In genomic region chr17:45734881-45735280, GRCm38 (mm10) we compare ENCODE assay signal across 10 mouse cellular contexts. TPM values are rescaled to one million over a fixed set of nuclear protein-coding genes. Genes with fewer than 3 reads are reported as not detected.
A peak's percentile ranks its signal among the peaks of the same experiment; 100 is the strongest.
DNase-seq lines count a peak whose midpoint lies in the region; ATAC-seq and TF ChIP-seq lines count a peak whose summit lies in the region.
"Had no signal": no experiment of that assay in that cellular context is flagged by ENCODE, and none has a peak within 500 bp of the region (broad histone marks: within the 10 kb centered on the region; RNA-seq: fewer than 3 reads in every experiment).

No protein-coding gene starts in this region.

- peak overlapping the region; percentile 98 for H3K27ac ChIP-seq in forebrain, embryonic 10.5 days
- H3K27ac ChIP-seq in forebrain, postnatal 0 days (ENCODE audit: low read depth, low read length), result no peak overlapping the region
- peak overlapping the region; percentile 94 for H3K27ac ChIP-seq in intestine, embryonic 15.5 days
- peak overlapping the region; percentile 98 for H3K27ac ChIP-seq in stomach, embryonic 16.5 days (ENCODE audit: low read length)

- H3K9ac ChIP-seq in forebrain, postnatal 0 days, result no peak overlapping the region
- peak overlapping the region; percentile 30; the same call in 1 of the 2 replicates for H3K9ac ChIP-seq in intestine, embryonic 15.5 days
- peak overlapping the region; percentile 56 for H3K9ac ChIP-seq in stomach, embryonic 16.5 days (ENCODE audit: low read length)

- no peak for TF ChIP-seq CTCF in forebrain, postnatal 0 days (IDR thresholded peaks at IDR 0.05; ENCODE audit: low read depth)

- no peak for ATAC-seq in forebrain, postnatal 0 days
- ATAC-seq in intestine, embryonic 15.5 days, result no peak
- ATAC-seq in stomach, embryonic 16.5 days (ENCODE audit: insufficient read depth, low FRiP score), result no peak
- no peak for ATAC-seq in erythroid progenitor cell, adult 5-6 weeks (replicated peaks; ENCODE audit: low FRiP score, poor library complexity, severe bottlenecking)

- H3K36me3 ChIP-seq in forebrain, embryonic 10.5 days (replicated peaks), result no peaks in the 10 kb centered on the region
- no peaks in the 10 kb centered on the region for H3K36me3 ChIP-seq in forebrain, postnatal 0 days (ENCODE audit: insufficient read depth)
- no peaks in the 10 kb centered on the region for H3K36me3 ChIP-seq in intestine, embryonic 15.5 days
- no peaks in the 10 kb centered on the region for H3K36me3 ChIP-seq in stomach, embryonic 16.5 days (ENCODE audit: control insufficient read depth, insufficient read depth, low read length)
- H3K36me3 ChIP-seq: neural tube, embryonic 13.5 days had no signal

- no peak for DNase-seq in forebrain, embryonic 10.5 days (ENCODE audit: extremely low spot score, low spot score)
- DNase-seq in forebrain, postnatal 0 days, result no peak
- peak; percentile 47 to 55 for DNase-seq in right cerebral cortex, postnatal 10 days (ENCODE audit: low spot score in 2 of 2)
- no peak for DNase-seq in right cerebral cortex, postnatal 25 days
- DNase-seq in right cerebral cortex, postnatal 36 days (ENCODE audit: low spot score in 2 of 2), result no peak

- 44% methylated on average over 4 of the region's 4 CpGs for WGBS in forebrain, embryonic 10.5 days
- 57% methylated on average over 4 of the region's 4 CpGs for WGBS in forebrain, postnatal 0 days
- WGBS in intestine, embryonic 15.5 days, result 70% methylated on average over 4 of the region's 4 CpGs
- WGBS in stomach, embryonic 16.5 days, result 65% methylated on average over 4 of the region's 4 CpGs

- H3K4me1 ChIP-seq in forebrain, embryonic 10.5 days, result peaks cover 73% of the 10 kb centered on the region
- H3K4me1 ChIP-seq in forebrain, postnatal 0 days (ENCODE audit: insufficient read depth), result peaks cover 28% of the 10 kb centered on the region
- H3K4me1 ChIP-seq in intestine, embryonic 15.5 days (replicated peaks), result peaks cover 43% of the 10 kb centered on the region
- peaks cover 37% of the 10 kb centered on the region for H3K4me1 ChIP-seq in stomach, embryonic 16.5 days (ENCODE audit: control insufficient read depth, insufficient read depth, low read length)

- no peak overlapping the region for H3K4me2 ChIP-seq in forebrain, postnatal 0 days (ENCODE audit: low read depth)
- no peak overlapping the region for H3K4me2 ChIP-seq in intestine, embryonic 15.5 days (replicated peaks)
- H3K4me2 ChIP-seq in stomach, embryonic 16.5 days (ENCODE audit: low read depth, low read length), result no peak overlapping the region

- no peaks in the 10 kb centered on the region for H3K9me3 ChIP-seq in forebrain, embryonic 10.5 days
- no peaks in the 10 kb centered on the region for H3K9me3 ChIP-seq in forebrain, postnatal 0 days (ENCODE audit: low read length)
- H3K9me3 ChIP-seq in intestine, embryonic 15.5 days, result no peaks in the 10 kb centered on the region
- no peaks in the 10 kb centered on the region for H3K9me3 ChIP-seq in stomach, embryonic 16.5 days (replicated peaks; ENCODE audit: control insufficient read depth, low read length)
- H3K9me3 ChIP-seq: neural tube, embryonic 13.5 days had no signal

- peak overlapping the region; percentile 58; the same call in 1 of the 2 replicates for H3K4me3 ChIP-seq in forebrain, embryonic 10.5 days
- H3K4me3 ChIP-seq in forebrain, postnatal 0 days (ENCODE audit: low read depth, low read length), result no peak overlapping the region
- no peak overlapping the region for H3K4me3 ChIP-seq in intestine, embryonic 15.5 days (replicated peaks)
- no peak overlapping the region for H3K4me3 ChIP-seq in stomach, embryonic 16.5 days (replicated peaks; ENCODE audit: low read length)

- H3K27me3 ChIP-seq in forebrain, embryonic 10.5 days (ENCODE audit: poor library complexity, severe bottlenecking), result peaks cover 45% of the 10 kb centered on the region
- H3K27me3 ChIP-seq in forebrain, postnatal 0 days (ENCODE audit: insufficient read depth, low read length), result no peaks in the 10 kb centered on the region
- H3K27me3 ChIP-seq in intestine, embryonic 15.5 days (replicated peaks), result 0 out of 2 replicates have a peak, but pooled peaks cover 7% of the 10 kb centered on the region
- H3K27me3 ChIP-seq in stomach, embryonic 16.5 days (ENCODE audit: control insufficient read depth, insufficient read depth, low read length), result no peaks in the 10 kb centered on the region

RNA-seq across cellular contexts. Expression of gene 1600014C23Rik, which starts 1.2 kb away (rescaled TPM):
- polyA plus RNA-seq in forebrain, embryonic 10.5 days (2016; fragmentation: Nextera tagmentation; extraction: Ambion mirVana), result 0.79 TPM in 1 of 2 replicates, not detected in the other
- total RNA-seq in forebrain, postnatal 0 days (2014; rRNA removed), result not detected in 2 replicates
- polyA plus RNA-seq in forebrain, postnatal 0 days (2015; fragmentation: Nextera tagmentation; extraction: Ambion mirVana), result not detected in 2 replicates
- polyA plus RNA-seq in intestine, embryonic 15.5 days (2015; fragmentation: Nextera tagmentation; extraction: Ambion mirVana), result 0.52 TPM in 1 of 2 replicates, not detected in the other
- polyA plus RNA-seq in stomach, embryonic 16.5 days (2015; fragmentation: Nextera tagmentation; extraction: Ambion mirVana), result not detected in 2 replicates
- total RNA-seq in erythroid progenitor cell, adult 5-6 weeks (2015; ENCODE audit: low replicate concordance), result not detected in 2 replicates
- not detected in 2 replicates for total RNA-seq in erythroid progenitor cell, adult 5-6 weeks (2017; ENCODE audit: low replicate concordance)
- polyA plus RNA-seq: cortical plate, adult 2 months; neural tube, embryonic 13.5 days had no signal

RNA-seq across cellular contexts. Expression of gene Tmem63b, which starts 48.2 kb away (rescaled TPM):
- polyA plus RNA-seq in forebrain, embryonic 10.5 days (2016; fragmentation: Nextera tagmentation; extraction: Ambion mirVana), result 46.9 and 49.0 TPM in 2 replicates
- 198 and 228 TPM in 2 replicates for total RNA-seq in forebrain, postnatal 0 days (2014; rRNA removed)
- 109 and 131 TPM in 2 replicates for polyA plus RNA-seq in forebrain, postnatal 0 days (2015; fragmentation: Nextera tagmentation; extraction: Ambion mirVana)
- polyA plus RNA-seq in intestine, embryonic 15.5 days (2015; fragmentation: Nextera tagmentation; extraction: Ambion mirVana), result 33.5 and 34.2 TPM in 2 replicates
- polyA plus RNA-seq in stomach, embryonic 16.5 days (2015; fragmentation: Nextera tagmentation; extraction: Ambion mirVana), result 33.6 and 34.4 TPM in 2 replicates
- 3.2 and 3.8 TPM in 2 replicates for total RNA-seq in erythroid progenitor cell, adult 5-6 weeks (2015; ENCODE audit: low replicate concordance)
- 5.9 and 11.6 TPM in 2 replicates for total RNA-seq in erythroid progenitor cell, adult 5-6 weeks (2017; ENCODE audit: low replicate concordance)

RNA-seq across cellular contexts. Expression of gene Mrpl14, which starts 48.8 kb away (rescaled TPM):
- 142 and 151 TPM in 2 replicates for polyA plus RNA-seq in forebrain, embryonic 10.5 days (2016; fragmentation: Nextera tagmentation; extraction: Ambion mirVana)
- 25.3 and 40.2 TPM in 2 replicates for total RNA-seq in forebrain, postnatal 0 days (2014; rRNA removed)
- 98.6 and 120 TPM in 2 replicates for polyA plus RNA-seq in forebrain, postnatal 0 days (2015; fragmentation: Nextera tagmentation; extraction: Ambion mirVana)
- polyA plus RNA-seq in intestine, embryonic 15.5 days (2015; fragmentation: Nextera tagmentation; extraction: Ambion mirVana), result 147 TPM in 2 replicates
- 142 and 152 TPM in 2 replicates for polyA plus RNA-seq in stomach, embryonic 16.5 days (2015; fragmentation: Nextera tagmentation; extraction: Ambion mirVana)
- 28.8 and 39.8 TPM in 2 replicates for total RNA-seq in erythroid progenitor cell, adult 5-6 weeks (2015; ENCODE audit: low replicate concordance)
- 8.5 and 8.7 TPM in 2 replicates for total RNA-seq in erythroid progenitor cell, adult 5-6 weeks (2017; ENCODE audit: low replicate concordance)

Comparison
In these comparisons a context has a peak if more than half of its experiments do, and no peak if none do; other contexts are left out.
1. DNase-seq: peak in right cerebral cortex, postnatal 10 days (2 of 2); none in forebrain, embryonic 10.5 days (single experiment), forebrain, postnatal 0 days (single experiment), right cerebral cortex, postnatal 25 days (single experiment) and right cerebral cortex, postnatal 36 days (0 of 2).